Mouse (Mus musculus): ENCODE measurements around the gene Pcdh15.

DNA sequence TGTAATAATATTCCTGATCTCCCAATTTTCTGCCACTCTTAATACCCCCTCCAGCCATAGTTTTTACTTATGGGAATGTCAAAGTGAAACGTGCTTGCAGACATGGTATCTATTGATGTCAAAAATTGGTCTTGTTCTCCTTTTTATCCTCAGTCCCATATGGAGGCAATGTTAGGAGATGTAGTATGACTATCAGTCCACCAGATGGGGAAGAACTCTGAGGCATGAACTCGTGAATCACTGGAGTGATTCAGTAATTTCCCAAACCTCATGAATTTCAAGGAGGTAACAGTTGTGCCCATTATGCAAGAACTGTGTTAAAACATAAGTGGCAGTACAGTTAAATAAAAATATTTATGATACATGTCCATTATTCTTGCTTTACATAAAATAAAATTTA is 116.9 kb downstream of the Pcdh15 start:
- TF ChIP-seq GATA1 (IDR thresholded peaks at IDR 0.05; ENCODE audit: borderline replicate concordance, low read length) (no peak), FLI1 (IDR thresholded peaks at IDR 0.05; ENCODE audit: low read length) (no peak)
